Mouse (Mus musculus) megakaryocyte, adult 5-6 weeks (primary cell): ENCODE data around the gene Ubl7. TPM values are rescaled to one million over a fixed set of nuclear protein-coding genes. Genes with fewer than 3 reads are reported as not detected.

Experiments used
- total RNA-seq, 2 experiments: library from RNA; stranded (forward) in 1 of 2; stranded (reverse) in 1 of 2; fragments of 153-499, 151-499 nt in 1 of 2; fragments of 221-1000, 200-1000 nt in 1 of 2; gene quantifications; 2 replicates each; pipeline versions ENCODE4 v1.2.3 to v1.2.4; 2015 to 2017

Ubl7 gene
- total RNA-seq, 2 experiments from 2014 or later, result 27.7 to 95.7 TPM

Other genes starting within 250 kb of the Ubl7 start
- not detected in 2 replicates for gene Cyp1a2, start 227.3 kb upstream of the Ubl7 start, total RNA-seq (2015)
- not detected in 2 replicates for gene Cyp1a2, start 227.3 kb upstream of the Ubl7 start, total RNA-seq (2017)
- gene Cyp1a1, start 223.1 kb upstream of the Ubl7 start, total RNA-seq (2015), result not detected in 2 replicates
- not detected in 2 replicates for gene Cyp1a1, start 223.1 kb upstream of the Ubl7 start, total RNA-seq (2017)
- gene Edc3, start 202.4 kb upstream of the Ubl7 start, total RNA-seq (2015), result 5.5 and 5.7 TPM in 2 replicates
- gene Edc3, start 202.4 kb upstream of the Ubl7 start, total RNA-seq (2017), result 3.7 and 4.9 TPM in 2 replicates
- gene Clk3, start 145.1 kb upstream of the Ubl7 start, total RNA-seq (2015), result 55.8 and 59.7 TPM in 2 replicates
- gene Clk3, start 145.1 kb upstream of the Ubl7 start, total RNA-seq (2017), result 60.0 and 91.1 TPM in 2 replicates
- gene Arid3b, start 74.2 kb upstream of the Ubl7 start, total RNA-seq (2015), result 23.0 and 23.7 TPM in 2 replicates
- 7.6 and 12.6 TPM in 2 replicates for gene Arid3b, start 74.2 kb upstream of the Ubl7 start, total RNA-seq (2017)
- 1.1 and 1.4 TPM in 2 replicates for gene Sema7a, start 29.1 kb downstream of the Ubl7 start, total RNA-seq (2015)
- gene Sema7a, start 29.1 kb downstream of the Ubl7 start, total RNA-seq (2017), result 3.9 and 5.0 TPM in 2 replicates
- 9.2 and 10.5 TPM in 2 replicates for gene Cyp11a1, start 95.4 kb downstream of the Ubl7 start, total RNA-seq (2015)
- 8.3 and 9.7 TPM in 2 replicates for gene Cyp11a1, start 95.4 kb downstream of the Ubl7 start, total RNA-seq (2017)
- gene Stra6, start 152.8 kb downstream of the Ubl7 start, total RNA-seq (2015), result not detected in 2 replicates
- not detected in 2 replicates for gene Stra6, start 152.8 kb downstream of the Ubl7 start, total RNA-seq (2017)
- gene Ccdc33, start 207.8 kb downstream of the Ubl7 start, total RNA-seq (2015), result not detected in 2 replicates
- gene Ccdc33, start 207.8 kb downstream of the Ubl7 start, total RNA-seq (2017), result not detected in 2 replicates